Mouse (Mus musculus): ENCODE measurements around the gene Serpina3g.
"Not testable (repeated sequence)": the region's sequence is repeated elsewhere in the genome, so short reads cannot be mapped to it uniquely, and the experiment has no call there.

Gene Serpina3g

GRCm38 (mm10) chr12:104235915-104236314 lies at the start of gene Serpina3g:
Gene Serpina3g (plus strand): TSS chr12:104236245.
- no peak for DNase-seq (ENCODE audit: low spot score in 2 of 2)

- DNase-seq (ENCODE audit: low spot score in 2 of 2), result no peak
These were observed 46.8 kb upstream of the Serpina3g start for GRCm38 (mm10) chr12:104189246-104189645.

- no peak for DNase-seq (ENCODE audit: low spot score in 2 of 2)
These were observed 45.2 kb upstream of the Serpina3g start for GRCm38 (mm10) chr12:104190852-104191251.

DNA sequence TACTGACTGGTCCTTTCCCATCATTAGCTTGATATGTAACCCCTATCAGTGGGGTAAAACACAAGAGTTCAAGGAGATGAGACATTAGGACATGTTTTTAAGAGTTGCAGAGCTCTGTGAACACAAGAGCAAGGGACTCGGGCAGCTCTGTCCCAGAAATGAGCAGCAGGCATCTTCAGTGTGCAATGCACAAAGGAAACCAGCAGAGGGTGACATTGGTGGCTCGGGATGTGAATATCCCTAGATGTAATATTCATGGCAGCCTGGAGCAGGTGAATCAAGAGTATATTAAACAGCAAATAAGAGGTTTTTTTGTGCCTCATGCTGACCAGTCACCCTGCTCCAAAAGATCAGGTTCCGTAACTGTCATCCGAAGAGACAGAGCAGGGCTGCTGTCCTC lies 26.9 kb upstream of the Serpina3g start:
- DNase-seq (ENCODE audit: low spot score in 2 of 2), result no peak

- DNase-seq (ENCODE audit: low spot score in 2 of 2), result no peak
These were observed 26.2 kb upstream of the Serpina3g start for GRCm38 (mm10) chr12:104209802-104210201.

GRCm38 (mm10) chr12:104213689-104214444 lies 22.2 kb upstream of the Serpina3g start:
- DNase-seq (ENCODE audit: low spot score in 2 of 2), result no peak

GRCm38 (mm10) chr12:104214445-104214753 lies 21.6 kb upstream of the Serpina3g start, which contains the start of gene Serpina3f:
Gene Serpina3f (plus strand): TSS chr12:104214544.
- no peak for DNase-seq (ENCODE audit: low spot score in 2 of 2)

DNA sequence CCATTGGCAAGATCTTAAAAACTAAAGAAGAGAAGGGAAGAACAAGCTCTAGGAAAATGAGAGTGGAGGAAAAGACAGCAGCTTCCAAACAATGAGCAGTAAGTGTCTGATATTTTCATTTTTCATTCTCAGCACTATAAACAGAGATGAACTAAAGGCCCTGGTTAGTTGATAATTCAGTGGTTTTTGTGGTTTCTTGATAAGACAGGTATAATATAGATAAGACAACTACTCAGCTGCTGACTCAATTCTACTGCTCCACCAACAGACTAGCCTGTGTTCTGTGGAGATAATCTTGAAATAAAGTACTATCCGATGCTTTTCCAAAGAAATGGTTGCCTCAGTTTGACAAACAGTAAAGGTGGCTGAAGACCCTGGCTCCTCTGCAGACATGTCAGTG lies 20.8 kb upstream of the Serpina3g start:
- no peak for DNase-seq (ENCODE audit: low spot score in 2 of 2)

GRCm38 (mm10) chr12:104221616-104222015 lies 14.4 kb upstream of the Serpina3g start:
- no peak for DNase-seq (ENCODE audit: low spot score in 2 of 2)

GRCm38 (mm10) chr12:104223690-104224089 lies 12.4 kb upstream of the Serpina3g start:
- DNase-seq (ENCODE audit: low spot score in 2 of 2), result no peak

DNA sequence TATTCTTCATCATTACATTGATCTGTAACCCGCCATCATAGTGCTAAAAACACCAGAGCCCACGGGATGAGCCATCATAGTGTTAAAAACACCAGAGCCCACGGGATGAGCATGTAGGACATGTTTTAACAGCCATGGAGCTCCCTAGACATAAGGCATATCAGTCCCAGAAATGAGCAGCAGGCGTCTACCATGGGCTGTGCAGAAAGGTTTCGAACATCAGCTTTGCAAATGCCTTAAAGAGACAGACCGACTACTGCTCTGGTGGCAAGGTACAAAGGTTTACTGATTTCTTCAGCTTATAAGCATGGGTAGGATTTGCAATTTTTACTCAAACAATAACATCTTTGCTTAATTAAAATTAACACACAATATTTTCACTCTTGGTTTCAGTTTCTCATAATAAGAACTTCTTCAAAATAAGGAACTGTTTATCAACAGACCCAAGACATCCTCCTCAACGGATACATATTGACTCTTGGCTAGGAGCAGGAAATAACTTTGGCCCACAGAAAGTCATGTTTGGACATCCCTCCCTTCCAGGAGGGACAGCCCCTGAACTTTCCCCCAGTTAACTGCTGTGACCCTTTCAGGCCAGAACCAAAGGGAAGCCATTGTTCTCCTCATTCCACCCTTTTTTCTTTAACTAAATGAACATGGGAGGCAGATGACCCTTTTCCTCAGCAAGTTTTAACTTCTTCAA lies 11.3 kb upstream of the Serpina3g start:
- no peak for DNase-seq (ENCODE audit: low spot score in 2 of 2)

DNA sequence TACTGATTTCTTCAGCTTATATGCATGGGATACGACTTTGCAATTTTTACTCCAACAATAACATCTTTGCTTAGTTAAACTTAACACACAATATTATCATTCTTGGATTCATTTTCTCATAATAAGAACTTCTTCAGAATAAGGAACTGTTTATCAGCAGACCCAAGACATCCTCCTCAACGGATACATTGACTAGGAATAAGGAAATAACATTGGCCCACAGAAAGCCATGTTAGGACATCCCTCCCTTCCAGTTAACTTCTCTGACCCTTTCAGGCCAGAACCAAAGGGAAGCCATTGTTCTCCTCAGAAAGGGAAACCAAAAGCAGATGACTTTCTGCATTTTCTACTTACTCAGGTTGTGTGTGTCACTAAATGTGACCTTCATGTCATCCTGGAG lies 5.3 kb upstream of the Serpina3g start:
- DNase-seq (ENCODE audit: low spot score in 2 of 2), result no peak

GRCm38 (mm10) chr12:104238048-104238447 lies 2.0 kb downstream of the Serpina3g start:
- DNase-seq (ENCODE audit: low spot score in 2 of 2), result not testable (repeated sequence)

GRCm38 (mm10) chr12:104243307-104243706 lies 7.3 kb downstream of the Serpina3g start:
- DNase-seq (ENCODE audit: low spot score in 2 of 2), result no peak

- DNase-seq (ENCODE audit: low spot score in 2 of 2), result peak; percentile 9 to 30
These were observed 9.0 kb downstream of the Serpina3g start for GRCm38 (mm10) chr12:104245092-104245491.

- peak in 1 of 2 experiments; percentile 5 for DNase-seq (ENCODE audit: low spot score in 2 of 2)
These were observed 9.6 kb downstream of the Serpina3g start for GRCm38 (mm10) chr12:104245595-104245994.

DNA sequence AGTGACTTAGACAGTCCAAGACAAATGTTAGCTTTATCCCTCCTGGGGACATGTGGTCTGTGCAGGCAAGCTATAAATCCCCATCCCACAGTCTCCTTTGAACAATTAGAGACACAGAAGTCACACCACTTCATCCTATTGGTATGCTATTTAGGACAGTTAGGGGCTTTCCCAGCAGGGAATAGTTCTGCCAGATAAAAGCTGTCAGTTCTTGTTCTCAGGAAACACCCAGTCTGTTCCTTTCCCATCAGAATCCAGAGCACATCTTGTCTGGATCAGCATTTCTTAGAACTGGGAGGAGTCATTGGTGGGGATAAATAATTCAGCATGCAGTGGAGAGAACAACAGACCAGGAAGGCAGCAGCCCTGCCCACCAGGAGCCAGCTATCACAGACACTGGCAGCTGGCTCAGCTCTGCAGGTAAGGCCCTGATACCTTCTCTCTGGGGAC lies 11.5 kb downstream of the Serpina3g start:
- no peak for DNase-seq (ENCODE audit: low spot score in 2 of 2)

GRCm38 (mm10) chr12:104248231-104248630 lies 12.2 kb downstream of the Serpina3g start:
- DNase-seq (ENCODE audit: low spot score in 2 of 2), result no peak

DNA sequence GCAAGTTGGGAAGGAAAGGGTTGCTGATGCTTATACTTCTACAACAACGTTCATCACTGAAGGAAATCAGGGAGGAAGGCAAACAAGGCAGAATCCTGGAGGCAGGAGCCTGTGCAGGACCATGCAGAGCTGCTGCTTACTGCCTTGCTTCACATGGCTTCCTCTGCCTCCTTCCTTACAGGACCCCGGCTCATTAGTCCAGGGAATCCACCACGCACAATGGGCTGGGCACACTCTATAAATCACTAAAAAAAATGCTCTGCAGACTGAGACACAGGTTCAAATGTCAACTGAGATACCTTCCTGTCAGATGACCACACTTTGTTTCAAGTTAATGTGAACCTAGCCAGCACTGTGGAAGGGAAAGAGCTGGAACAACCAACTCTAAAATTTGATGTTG lies 25.0 kb downstream of the Serpina3g start:
- no peak for DNase-seq (ENCODE audit: low spot score in 2 of 2)

DNA sequence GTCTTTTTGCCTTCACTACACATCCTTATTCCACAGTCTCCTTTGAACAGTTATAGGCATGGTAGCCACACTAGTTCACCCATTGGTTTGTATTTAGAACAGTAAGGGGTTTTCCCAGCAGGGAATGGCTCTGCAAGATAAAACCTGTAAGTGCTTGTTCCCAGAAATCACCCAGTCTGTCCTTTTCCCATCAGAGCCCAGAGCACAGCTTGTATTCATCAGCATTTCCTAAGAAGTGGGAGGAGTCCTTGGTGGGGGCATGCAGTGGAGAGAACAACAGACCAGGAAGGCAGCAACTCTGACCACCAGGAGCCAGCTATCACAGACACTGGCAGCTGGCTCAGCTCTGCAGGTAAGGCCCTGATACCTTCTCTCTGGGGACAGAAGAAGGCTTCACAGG lies 26.8 kb downstream of the Serpina3g start, which contains the start of gene Serpina3i:
TSS of gene Serpina3i (plus strand) at position 260 of the 400 bp plus-strand sequence.
- no peak for DNase-seq (ENCODE audit: low spot score in 2 of 2)

DNA sequence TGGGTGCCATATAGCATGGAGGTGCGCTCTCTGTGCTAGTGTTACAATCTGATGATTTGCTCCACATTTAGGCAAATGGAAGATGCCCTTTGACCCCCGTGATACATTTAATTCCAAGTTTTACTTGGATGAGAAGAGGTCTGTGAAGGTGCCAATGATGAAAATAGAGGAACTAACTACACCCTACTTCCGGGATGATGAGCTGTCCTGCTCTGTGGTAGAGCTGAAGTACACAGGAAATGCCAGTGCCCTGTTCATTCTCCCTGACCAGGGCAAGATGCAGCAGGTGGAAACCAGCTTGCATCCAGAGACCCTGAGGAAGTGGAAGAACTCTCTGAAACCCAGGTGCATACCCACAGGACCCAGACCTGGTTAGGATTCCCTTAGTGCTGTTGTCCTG lies 30.3 kb downstream of the Serpina3g start:
- no peak for DNase-seq (ENCODE audit: low spot score in 2 of 2)

DNA sequence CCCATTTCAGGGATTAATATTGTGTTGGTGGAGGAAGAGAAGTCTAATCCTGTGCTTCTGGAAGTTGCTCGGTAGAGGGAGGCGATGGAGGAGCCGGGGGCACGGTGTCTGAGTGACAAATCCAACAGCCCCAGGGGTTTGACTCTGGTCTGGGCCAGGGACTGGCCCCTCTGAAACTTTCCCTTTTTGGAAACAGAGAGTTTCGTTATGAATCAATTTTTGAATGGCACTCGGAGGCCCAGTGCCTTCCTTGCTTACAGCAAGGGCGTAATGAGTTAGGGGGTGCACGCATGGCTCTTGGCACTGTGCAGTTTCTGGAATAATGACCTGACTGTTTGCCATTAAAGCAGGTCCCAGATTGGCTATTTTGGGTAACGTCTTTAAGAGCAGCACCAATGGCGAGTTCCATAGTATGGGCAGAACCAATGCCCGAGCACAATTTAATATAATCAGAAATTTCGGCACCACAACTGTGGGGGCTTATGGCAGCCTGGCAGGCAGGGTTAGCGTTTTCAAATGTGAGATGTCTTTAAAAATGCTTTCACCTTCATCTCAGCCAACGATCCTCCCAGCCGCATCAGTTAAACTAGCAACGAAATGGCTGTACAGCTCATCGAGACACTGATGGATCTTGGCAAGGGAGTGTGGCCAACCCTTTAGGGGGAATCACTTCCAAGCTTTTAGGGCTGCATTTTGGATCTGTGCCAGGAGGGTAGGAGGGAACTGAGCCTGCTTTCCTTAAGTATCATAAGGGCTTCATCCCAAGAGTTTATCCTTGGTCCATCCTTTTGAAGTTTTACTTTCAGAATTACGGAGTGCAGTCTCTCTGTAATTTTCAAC lies 42.4 kb downstream of the Serpina3g start:
- DNase-seq (ENCODE audit: low spot score in 2 of 2), result no peak

All from frontal cortex, postnatal 14 days (tissue).